Mouse (Mus musculus): ENCODE results near the gene Rad51b. TPM values are rescaled to one million over a fixed set of nuclear protein-coding genes. Genes with fewer than 3 reads are reported as not detected.
A peak's percentile ranks its signal among the peaks of the same experiment; 100 is the strongest.

The Rad51b gene
- polyA plus RNA-seq, 1 experiment from 2014 or later = 0.87 TPM

DNA sequence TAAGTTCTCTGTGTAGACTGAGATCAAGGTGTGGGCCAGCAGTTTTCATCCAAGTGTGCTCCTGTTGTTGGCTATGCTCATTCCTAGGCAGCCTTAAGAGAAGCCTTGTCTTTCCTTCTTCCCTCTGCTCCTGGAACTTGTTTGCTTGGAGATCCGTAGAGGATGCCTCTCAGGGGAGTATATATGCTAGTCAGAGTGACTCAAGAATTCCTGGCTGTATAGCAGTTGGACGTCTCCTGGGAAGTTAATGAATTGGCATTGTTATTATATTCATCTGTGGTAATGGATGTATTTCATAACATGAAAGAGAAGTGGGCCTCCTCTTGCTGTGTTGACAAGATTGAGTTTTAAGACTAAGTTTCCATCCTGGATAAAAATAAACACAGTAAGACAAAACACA lies 196.4 kb downstream of the Rad51b start:
- no peak for ATAC-seq (ENCODE audit: low read depth)
- H3K4me2 ChIP-seq (ENCODE audit: low read depth, low read length) = no peak overlapping the region
- no peaks in the 10 kb centered on the region for H3K9me3 ChIP-seq (ENCODE audit: control insufficient read depth, low read length)
- H3K4me3 ChIP-seq (ENCODE audit: low read depth, low read length) = no peak overlapping the region
- H3K36me3 ChIP-seq (ENCODE audit: control insufficient read depth, insufficient read depth, low read length) = no peaks in the 10 kb centered on the region
- H3K27ac ChIP-seq (ENCODE audit: low read depth, low read length) = no peak overlapping the region
- 69% methylated on average over 2 of the region's 2 CpGs for WGBS
- H3K4me1 ChIP-seq (ENCODE audit: control insufficient read depth, insufficient read depth, low read length) = no peaks in the 10 kb centered on the region
- H3K9ac ChIP-seq (replicated peaks; ENCODE audit: low read depth, low read length) = no peak overlapping the region
- no peaks in the 10 kb centered on the region for H3K27me3 ChIP-seq (ENCODE audit: control insufficient read depth, insufficient read depth, low read length)

DNA sequence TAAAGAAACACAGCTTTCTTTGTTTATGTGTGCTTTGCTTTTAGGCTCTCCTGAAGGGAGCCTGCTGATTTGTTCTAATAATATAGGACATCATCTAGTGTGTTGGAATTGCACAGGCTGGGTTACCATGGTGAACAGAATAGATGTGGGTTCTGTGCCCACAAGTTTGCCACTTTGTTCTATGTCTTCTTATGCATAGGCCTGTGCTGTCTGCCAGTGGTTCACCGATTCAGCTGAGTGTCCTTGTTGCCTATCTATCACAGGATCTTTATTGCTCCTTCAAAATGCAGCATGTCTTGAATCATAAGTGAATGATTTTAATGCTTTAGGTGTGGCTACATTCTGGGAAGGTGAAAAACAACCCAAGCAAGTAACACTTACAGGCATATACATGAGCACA lies 201.2 kb downstream of the Rad51b start:
- Histone ChIP-seq H3K4me1 (ENCODE audit: control insufficient read depth, insufficient read depth, low read length) (no peaks in the 10 kb centered on the region; the same call in 1 of the 2 replicates), H3K27me3 (ENCODE audit: control insufficient read depth, insufficient read depth, low read length) (no peaks in the 10 kb centered on the region)
- 68% methylated on average over 1 of the region's 1 CpGs for WGBS

GRCm38 (mm10) chr12:79499809-79500208 lies 202.7 kb downstream of the Rad51b start:
- no peaks in the 10 kb centered on the region for H3K27me3 ChIP-seq (ENCODE audit: control insufficient read depth, insufficient read depth, low read length)
- H3K4me3 ChIP-seq (ENCODE audit: low read depth, low read length) = no peak overlapping the region
- H3K9me3 ChIP-seq (ENCODE audit: control insufficient read depth, low read length) = no peaks in the 10 kb centered on the region
- WGBS = 95% methylated on average over 5 of the region's 5 CpGs
- H3K36me3 ChIP-seq (ENCODE audit: control insufficient read depth, insufficient read depth, low read length) = no peaks in the 10 kb centered on the region
- no peak overlapping the region for H3K27ac ChIP-seq (ENCODE audit: low read depth, low read length)
- no peak overlapping the region for H3K4me2 ChIP-seq (ENCODE audit: low read depth, low read length)
- no peaks in the 10 kb centered on the region; the same call in 1 of the 2 replicates for H3K4me1 ChIP-seq (ENCODE audit: control insufficient read depth, insufficient read depth, low read length)
- H3K9ac ChIP-seq (replicated peaks; ENCODE audit: low read depth, low read length) = no peak overlapping the region
- ATAC-seq (ENCODE audit: low read depth) = no peak

More for the DNA sequence above, 201.2 kb downstream of the Rad51b start:
- H3K4me2 ChIP-seq (ENCODE audit: low read depth, low read length) = no peak overlapping the region
- no peaks in the 10 kb centered on the region for H3K36me3 ChIP-seq (ENCODE audit: control insufficient read depth, insufficient read depth, low read length)
- no peak overlapping the region for H3K9ac ChIP-seq (replicated peaks; ENCODE audit: low read depth, low read length)
- no peaks in the 10 kb centered on the region for H3K9me3 ChIP-seq (ENCODE audit: control insufficient read depth, low read length)
- no peak for ATAC-seq (ENCODE audit: low read depth)
- no peak overlapping the region for H3K4me3 ChIP-seq (ENCODE audit: low read depth, low read length)
- no peak overlapping the region for H3K27ac ChIP-seq (ENCODE audit: low read depth, low read length)

- H3K36me3 ChIP-seq (ENCODE audit: control insufficient read depth, insufficient read depth, low read length) = no peaks in the 10 kb centered on the region
- peaks cover 4% of the 10 kb centered on the region; the same call in 1 of the 2 replicates for H3K4me1 ChIP-seq (ENCODE audit: control insufficient read depth, insufficient read depth, low read length)
- no peaks in the 10 kb centered on the region for H3K9me3 ChIP-seq (ENCODE audit: control insufficient read depth, low read length)
- H3K4me3 ChIP-seq (ENCODE audit: low read depth, low read length) = no peak overlapping the region
- WGBS = 59% methylated on average over 3 of the region's 3 CpGs
- ATAC-seq (ENCODE audit: low read depth) = no peak
- no peaks in the 10 kb centered on the region for H3K27me3 ChIP-seq (ENCODE audit: control insufficient read depth, insufficient read depth, low read length)
- H3K9ac ChIP-seq (replicated peaks; ENCODE audit: low read depth, low read length) = no peak overlapping the region
- no peak overlapping the region for H3K4me2 ChIP-seq (ENCODE audit: low read depth, low read length)
- no peak overlapping the region for H3K27ac ChIP-seq (ENCODE audit: low read depth, low read length)
Measured at GRCm38 (mm10) chr12:79501877-79502276, 204.8 kb downstream of the Rad51b start.

DNA sequence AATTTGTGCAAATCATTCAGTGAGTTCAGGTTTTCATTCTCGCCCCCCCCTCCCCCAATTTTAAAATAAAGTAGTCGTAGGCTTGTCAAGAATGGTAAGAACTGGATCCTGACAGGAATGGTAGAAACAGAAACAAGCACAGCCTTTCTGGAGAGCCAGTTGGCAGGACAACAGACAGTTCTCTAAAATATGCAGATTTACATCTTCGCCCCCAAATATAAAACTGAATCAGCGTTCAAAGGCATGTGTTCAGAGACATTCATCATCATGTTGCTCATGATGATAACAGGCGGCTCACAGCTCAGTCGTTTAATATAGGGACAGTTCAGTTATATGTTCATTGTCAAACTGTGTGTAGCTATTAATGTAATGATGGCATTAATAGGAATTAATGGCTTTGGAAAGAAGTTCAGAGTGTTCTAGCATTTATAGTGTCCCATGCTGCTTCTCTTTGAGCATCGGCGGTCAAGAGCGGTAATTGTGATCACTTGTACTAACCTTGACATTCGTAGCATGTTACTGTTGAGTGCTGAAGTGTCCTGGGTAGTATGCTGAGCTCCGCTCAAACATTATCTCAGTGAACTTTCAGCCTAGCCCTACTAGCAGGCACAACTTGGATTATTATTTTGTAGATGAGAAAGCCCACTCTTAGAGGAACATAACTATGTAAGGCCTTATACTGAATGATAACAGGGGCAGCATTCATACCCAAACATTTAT lies 205.9 kb downstream of the Rad51b start:
- Histone ChIP-seq H3K36me3 (ENCODE audit: control insufficient read depth, insufficient read depth, low read length) (no peaks in the 10 kb centered on the region), H3K9ac (replicated peaks; ENCODE audit: low read depth, low read length) (no peak overlapping the region), H3K27me3 (ENCODE audit: control insufficient read depth, insufficient read depth, low read length) (no peaks in the 10 kb centered on the region), H3K4me3 (ENCODE audit: low read depth, low read length) (no peak overlapping the region), H3K9me3 (ENCODE audit: control insufficient read depth, low read length) (no peaks in the 10 kb centered on the region), H3K4me1 (ENCODE audit: control insufficient read depth, insufficient read depth, low read length) (peaks cover 8% of the 10 kb centered on the region; the same call in 1 of the 2 replicates), H3K27ac (ENCODE audit: low read depth, low read length) (no peak overlapping the region), H3K4me2 (ENCODE audit: low read depth, low read length) (no peak overlapping the region)
- no peak for ATAC-seq (ENCODE audit: low read depth)
- WGBS = 54% methylated on average over 11 of the region's 11 CpGs

DNA sequence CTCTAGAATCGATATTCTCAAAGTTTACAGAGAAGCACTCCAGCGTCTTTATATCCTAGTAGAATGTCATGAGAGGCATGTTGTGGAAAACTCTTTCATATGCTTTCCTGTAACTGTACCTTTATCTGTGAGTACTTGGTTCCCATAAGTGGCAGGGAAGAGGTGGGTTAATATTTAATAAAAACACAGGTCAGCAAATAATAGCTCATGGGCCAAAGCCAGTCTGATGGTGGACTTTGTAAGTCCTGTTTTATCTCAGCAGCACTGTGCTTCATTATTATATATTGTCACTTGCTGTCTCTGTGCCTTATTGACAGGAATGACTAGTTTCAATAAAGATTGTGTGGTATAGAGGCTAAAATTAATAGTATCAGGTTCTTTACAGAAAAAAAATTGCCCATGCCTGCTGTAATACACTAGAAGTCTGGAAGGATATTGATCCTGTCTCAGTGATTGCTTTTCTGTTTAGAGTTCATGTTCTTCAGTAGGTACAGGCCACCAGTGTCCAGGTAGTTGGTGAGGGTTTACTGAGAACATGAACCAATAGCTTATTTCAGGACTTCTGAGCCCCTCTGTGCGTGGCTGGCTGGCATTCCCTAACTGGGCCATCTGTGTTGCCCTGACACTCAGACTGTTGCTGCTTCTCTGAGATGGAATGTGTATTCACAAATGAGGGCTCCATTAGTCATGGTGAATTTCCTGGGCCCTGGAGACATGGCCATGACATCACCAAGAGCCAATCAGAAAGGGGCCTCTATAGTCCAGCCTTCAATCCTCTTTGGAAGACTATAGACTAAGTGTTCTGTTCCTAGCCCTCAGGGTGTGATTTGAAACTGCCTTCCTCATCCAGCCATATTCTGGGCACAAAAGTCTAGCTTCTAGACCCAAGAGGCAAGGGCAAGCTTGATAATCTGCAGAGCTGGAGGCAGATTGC lies 206.8 kb downstream of the Rad51b start:
- H3K27ac ChIP-seq (ENCODE audit: low read depth, low read length) = peak overlapping the region; percentile 62; the same call in 1 of the 2 replicates
- 65% methylated on average over 3 of the region's 3 CpGs for WGBS
- H3K36me3 ChIP-seq (ENCODE audit: control insufficient read depth, insufficient read depth, low read length) = no peaks in the 10 kb centered on the region
- H3K27me3 ChIP-seq (ENCODE audit: control insufficient read depth, insufficient read depth, low read length) = no peaks in the 10 kb centered on the region
- H3K4me1 ChIP-seq (ENCODE audit: control insufficient read depth, insufficient read depth, low read length) = peaks cover 8% of the 10 kb centered on the region; the same call in 1 of the 2 replicates
- no peak overlapping the region for H3K4me3 ChIP-seq (ENCODE audit: low read depth, low read length)
- ATAC-seq (ENCODE audit: low read depth) = peak; percentile 92
- H3K4me2 ChIP-seq (ENCODE audit: low read depth, low read length) = no peak overlapping the region
- H3K9ac ChIP-seq (replicated peaks; ENCODE audit: low read depth, low read length) = no peak overlapping the region
- H3K9me3 ChIP-seq (ENCODE audit: control insufficient read depth, low read length) = no peaks in the 10 kb centered on the region

GRCm38 (mm10) chr12:79504641-79505040 lies 207.6 kb downstream of the Rad51b start:
- H3K27me3 ChIP-seq (ENCODE audit: control insufficient read depth, insufficient read depth, low read length) = no peaks in the 10 kb centered on the region
- 39% methylated on average over 1 of the region's 1 CpGs for WGBS
- H3K27ac ChIP-seq (ENCODE audit: low read depth, low read length) = peak overlapping the region; percentile 62; the same call in 1 of the 2 replicates
- H3K4me2 ChIP-seq (ENCODE audit: low read depth, low read length) = no peak overlapping the region
- no peaks in the 10 kb centered on the region for H3K9me3 ChIP-seq (ENCODE audit: control insufficient read depth, low read length)
- no peaks in the 10 kb centered on the region for H3K36me3 ChIP-seq (ENCODE audit: control insufficient read depth, insufficient read depth, low read length)
- no peak overlapping the region for H3K4me3 ChIP-seq (ENCODE audit: low read depth, low read length)
- peaks cover 8% of the 10 kb centered on the region; the same call in 1 of the 2 replicates for H3K4me1 ChIP-seq (ENCODE audit: control insufficient read depth, insufficient read depth, low read length)
- no peak for ATAC-seq (ENCODE audit: low read depth)
- no peak overlapping the region for H3K9ac ChIP-seq (replicated peaks; ENCODE audit: low read depth, low read length)

DNA sequence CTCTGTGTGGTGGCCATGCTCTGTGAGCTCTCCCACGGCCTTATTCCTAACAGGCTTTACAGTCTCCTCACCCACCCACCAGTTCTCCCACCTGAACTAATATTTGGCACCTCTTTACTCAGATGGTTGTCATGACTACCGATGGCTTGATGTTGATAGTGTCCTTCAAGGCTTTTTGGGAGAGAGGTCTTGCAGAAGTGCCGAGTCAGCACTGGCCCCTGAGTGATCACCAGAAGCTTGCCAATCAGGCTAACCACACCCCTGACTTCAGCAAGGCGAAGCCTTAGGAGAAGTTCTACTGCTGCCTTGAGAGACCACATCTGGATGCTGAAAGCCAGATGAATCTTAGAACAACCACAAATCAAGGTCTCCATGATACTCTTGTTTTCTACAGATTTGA lies 209.3 kb downstream of the Rad51b start:
- H3K9me3 ChIP-seq (ENCODE audit: control insufficient read depth, low read length) = no peaks in the 10 kb centered on the region
- H3K4me2 ChIP-seq (ENCODE audit: low read depth, low read length) = no peak overlapping the region
- no peak overlapping the region for H3K9ac ChIP-seq (replicated peaks; ENCODE audit: low read depth, low read length)
- no peaks in the 10 kb centered on the region for H3K27me3 ChIP-seq (ENCODE audit: control insufficient read depth, insufficient read depth, low read length)
- no peaks in the 10 kb centered on the region for H3K36me3 ChIP-seq (ENCODE audit: control insufficient read depth, insufficient read depth, low read length)
- no peak overlapping the region for H3K4me3 ChIP-seq (ENCODE audit: low read depth, low read length)
- H3K27ac ChIP-seq (ENCODE audit: low read depth, low read length) = no peak overlapping the region
- ATAC-seq (ENCODE audit: low read depth) = no peak
- WGBS = 79% methylated on average over 4 of the region's 4 CpGs
- peaks cover 8% of the 10 kb centered on the region; the same call in 1 of the 2 replicates for H3K4me1 ChIP-seq (ENCODE audit: control insufficient read depth, insufficient read depth, low read length)

Data from neural tube, embryonic 14.5 days (tissue).